Mouse (Mus musculus) lung, postnatal 4 days (tissue): Measurements from ENCODE around the gene Irgq.
"Not testable (repeated sequence)": the region's sequence is repeated elsewhere in the genome, so short reads cannot be mapped to it uniquely, and the experiment has no call there.

Experiments used
- DNase-seq, 2 experiments: peaks; one replicate each; pipeline ENCODE4 v3.0.0; 2021

Irgq gene

GRCm38 (mm10) chr7:24530062-24530931 lies at the start of gene Irgq:
Irgq (plus strand) TSS chr7:24530689.
- peak; percentile 99 for DNase-seq

DNA sequence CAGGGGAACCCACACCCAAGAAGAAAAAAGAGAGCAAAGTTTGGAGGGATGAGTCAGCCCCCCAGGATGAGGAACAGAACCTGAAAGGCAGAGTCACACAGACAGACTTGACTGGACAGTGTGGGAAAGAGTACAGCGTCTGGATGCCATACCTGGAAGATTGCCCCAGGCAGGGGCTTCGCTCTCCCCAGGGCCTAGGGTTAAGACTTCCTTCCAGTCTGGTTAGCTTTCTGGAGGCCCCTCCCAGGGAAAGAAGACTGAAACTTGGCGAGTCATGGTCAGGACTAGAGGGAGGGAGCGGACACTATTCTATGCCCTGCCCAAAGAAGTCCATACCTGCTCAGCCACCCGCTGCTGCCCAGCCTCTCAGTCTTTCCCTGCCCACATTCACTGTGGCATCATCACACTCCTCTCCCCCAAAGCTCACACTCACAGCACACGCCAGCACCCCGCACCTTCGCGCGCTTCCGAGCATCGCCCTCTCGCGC lies 49.5 kb upstream of the Irgq start:
- no peak for DNase-seq

DNA sequence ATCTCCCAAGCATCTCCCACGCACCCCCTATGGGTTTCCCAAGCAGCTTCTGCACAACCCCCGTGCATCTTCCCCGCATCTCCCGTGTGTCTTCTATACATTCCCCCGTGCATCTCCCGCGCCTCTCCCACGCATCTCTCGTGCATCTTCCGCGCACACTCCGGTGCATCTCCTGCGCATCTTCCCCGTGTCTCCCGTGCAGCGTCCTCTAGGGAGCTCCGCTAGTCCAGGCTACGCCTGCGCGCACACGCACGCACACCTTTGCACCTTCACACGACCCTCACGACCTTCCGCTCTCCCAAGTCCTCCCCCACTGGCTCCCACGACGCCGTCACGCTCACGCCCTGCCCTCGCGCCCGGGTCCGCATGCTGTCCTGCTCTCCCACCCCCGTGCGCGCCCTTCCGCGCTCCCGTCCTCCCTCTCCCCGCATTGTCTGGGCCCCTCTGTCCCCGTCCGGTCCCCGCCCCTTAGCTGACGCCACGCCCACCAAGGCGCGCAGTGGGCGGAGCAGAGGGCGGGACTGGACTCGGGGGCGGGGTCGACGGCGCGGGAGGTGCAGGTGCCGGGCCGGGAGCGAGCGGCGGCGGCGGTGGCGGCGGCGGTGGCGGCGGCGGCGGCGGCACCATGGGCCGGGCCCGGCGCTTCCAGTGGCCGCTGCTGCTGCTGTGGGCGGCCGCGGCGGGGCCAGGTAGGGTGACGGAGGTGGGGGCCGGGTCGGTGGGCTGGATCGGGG lies 48.8 kb upstream of the Irgq start, which contains the start of gene Cadm4:
Gene Cadm4, plus strand, starts transcription at position 550 of the 734 bp plus-strand sequence.
- peak; percentile 84 to 88 for DNase-seq

- no peak for DNase-seq
Observed at GRCm38 (mm10) chr7:24482208-24483020, 48.1 kb upstream of the Irgq start.

DNA sequence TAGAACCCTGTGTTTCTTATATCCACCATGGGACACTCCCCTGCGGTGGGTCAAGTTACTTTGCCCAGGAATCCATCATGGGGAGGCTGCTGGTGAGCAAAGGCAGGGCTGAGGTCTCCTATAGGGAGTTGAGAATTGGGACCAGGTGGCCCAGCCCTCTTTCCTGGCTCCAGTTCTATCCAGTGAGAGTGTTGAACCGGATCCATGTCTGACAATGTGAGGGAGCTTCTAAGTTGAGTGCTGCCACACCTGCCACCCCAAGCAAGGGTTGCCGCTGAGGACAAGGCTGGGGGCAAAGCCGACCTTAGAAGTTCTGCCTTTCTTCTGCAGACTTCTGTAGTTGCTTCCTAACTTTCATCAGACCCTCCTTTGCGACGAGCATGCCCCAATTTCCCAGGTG lies 47.2 kb upstream of the Irgq start:
- DNase-seq: not testable (repeated sequence)

DNA sequence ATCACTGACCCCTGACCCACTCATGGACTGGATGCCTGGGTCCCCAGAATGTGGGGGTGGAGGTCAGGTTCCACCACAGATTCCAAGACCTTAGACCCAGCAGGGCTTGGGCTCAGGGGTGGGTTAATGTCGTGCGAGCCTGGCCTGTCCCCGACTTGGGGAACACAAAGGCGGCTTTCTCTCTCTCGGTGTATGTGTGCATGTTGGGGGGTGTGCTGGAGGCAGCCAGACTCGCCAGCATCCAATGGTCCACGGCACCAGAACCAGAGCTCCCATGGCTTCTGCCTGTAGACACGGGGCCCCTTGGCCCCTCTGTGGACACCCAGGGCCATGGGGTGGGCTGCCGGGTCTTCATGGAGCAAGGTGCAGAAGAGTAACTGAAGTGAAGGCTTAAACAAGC lies 45.0 kb upstream of the Irgq start:
- no peak for DNase-seq

- no peak for DNase-seq
Observed at GRCm38 (mm10) chr7:24486654-24487130, 43.8 kb upstream of the Irgq start.

DNA sequence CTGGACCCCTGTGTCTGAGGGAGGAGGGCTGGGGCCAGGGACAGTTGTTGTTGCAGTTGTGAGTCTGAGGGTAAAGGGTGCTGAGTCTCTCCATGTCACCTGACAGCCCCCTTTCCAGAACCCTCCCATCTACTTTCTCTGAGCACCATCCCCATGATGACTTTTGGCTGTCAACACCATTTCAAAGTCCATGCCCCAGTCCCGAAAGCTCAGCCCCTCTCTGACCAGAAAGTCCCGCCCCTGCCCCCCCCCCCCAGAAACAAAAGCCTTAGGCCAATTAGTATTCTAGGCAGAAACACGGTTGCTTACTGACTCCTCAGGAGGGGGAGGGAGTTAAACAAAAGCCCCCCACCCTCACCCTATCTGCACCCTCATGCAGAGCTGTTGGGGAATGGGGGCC lies 43.1 kb upstream of the Irgq start:
- no peak for DNase-seq

DNA sequence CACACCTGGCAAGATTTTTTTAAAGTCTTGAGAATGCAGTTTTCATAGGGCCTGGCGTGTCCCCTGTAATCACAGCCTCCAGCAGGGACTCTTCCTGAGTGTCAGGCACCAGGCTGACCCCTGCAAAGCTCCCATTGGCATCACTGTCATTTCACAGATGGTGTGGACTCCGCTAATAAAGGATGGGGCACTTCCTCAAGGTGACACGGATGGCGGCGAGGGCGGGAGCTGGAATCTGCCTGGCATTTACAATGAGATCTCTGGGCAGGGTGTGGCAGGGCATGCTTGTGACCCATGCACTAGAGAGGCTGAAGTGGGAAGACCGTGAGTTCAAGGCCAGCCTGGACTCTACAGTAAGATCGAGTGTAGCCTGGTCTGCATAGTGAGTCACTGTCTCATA lies 42.2 kb upstream of the Irgq start:
- DNase-seq: no peak

GRCm38 (mm10) chr7:24499856-24500577 lies 30.5 kb upstream of the Irgq start:
- peak in 1 of 2 experiments; percentile 33 for DNase-seq

- DNase-seq: peak in 1 of 2 experiments; percentile 53
Observed at GRCm38 (mm10) chr7:24500929-24501328, 29.6 kb upstream of the Irgq start.

DNA sequence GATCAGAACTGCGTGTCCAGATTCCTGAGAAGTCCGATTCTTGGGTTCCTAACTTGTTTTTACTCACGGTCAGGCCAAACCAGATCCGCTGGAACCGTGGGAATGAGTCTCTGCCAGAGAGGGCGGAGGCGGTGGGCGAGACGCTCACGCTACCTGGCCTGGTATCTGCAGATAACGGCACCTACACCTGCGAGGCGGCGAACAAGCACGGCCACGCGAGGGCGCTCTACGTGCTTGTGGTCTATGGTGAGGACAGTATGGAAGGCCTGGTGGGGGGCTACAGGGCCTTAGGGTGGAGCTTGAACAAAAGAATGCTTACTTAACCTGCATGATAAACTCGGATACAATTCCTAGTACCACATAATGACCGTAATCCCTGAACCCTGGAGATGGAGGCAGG lies 29.0 kb upstream of the Irgq start:
- DNase-seq: peak; percentile 52 to 57

GRCm38 (mm10) chr7:24504004-24504403 lies 26.5 kb upstream of the Irgq start:
- DNase-seq: no peak

DNA sequence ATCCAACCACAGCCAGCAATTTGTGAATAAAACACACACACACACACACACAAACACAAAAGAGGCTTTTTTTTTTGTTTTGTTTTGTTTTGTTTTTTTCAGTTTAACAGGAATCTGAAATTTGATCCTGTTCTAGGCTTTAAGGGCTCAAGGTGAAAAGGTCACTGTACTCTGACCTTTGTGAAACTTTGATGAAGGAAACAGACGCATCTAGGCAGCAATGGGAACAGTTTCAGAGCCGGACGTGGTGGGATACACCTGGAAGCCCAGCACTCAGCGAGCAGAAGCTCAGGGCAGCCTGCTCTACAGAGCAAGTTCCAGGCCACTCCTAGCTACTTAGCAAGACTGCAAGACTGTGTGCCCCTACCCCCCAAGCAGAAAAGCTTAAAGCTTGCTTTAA lies 25.6 kb upstream of the Irgq start:
- no peak for DNase-seq

DNA sequence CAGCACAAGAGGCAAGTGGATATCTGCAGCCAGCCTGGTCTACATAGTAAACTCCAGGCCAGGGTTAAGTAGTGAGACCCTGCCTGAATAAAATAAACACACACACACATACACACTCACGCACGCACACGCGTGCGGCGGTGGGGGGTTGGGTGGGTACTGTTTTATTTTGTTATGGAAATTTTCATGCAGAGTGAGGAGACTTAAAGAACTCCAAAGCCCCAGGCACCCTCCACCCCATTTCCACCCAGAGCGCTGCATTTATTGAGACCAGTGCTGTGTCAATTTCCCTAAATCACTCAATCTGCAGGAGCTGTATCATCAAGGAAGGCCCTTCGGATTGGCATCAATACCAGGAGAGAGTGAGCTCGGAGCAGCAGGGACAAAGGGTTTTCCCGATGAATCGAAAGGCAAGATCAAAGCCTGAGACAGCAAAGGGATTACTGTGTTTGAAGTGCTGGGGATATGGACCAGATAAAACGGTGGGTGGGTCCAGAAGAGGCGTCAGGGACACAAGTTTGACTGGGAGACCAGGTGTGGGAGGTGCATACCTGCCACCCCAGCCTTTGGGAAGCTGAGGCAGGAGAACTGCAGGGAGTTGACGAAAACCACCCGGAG lies 24.9 kb upstream of the Irgq start:
- DNase-seq: no peak

- DNase-seq: no peak
Observed at GRCm38 (mm10) chr7:24506065-24506459, 24.4 kb upstream of the Irgq start.

- peak; percentile 33 to 39 for DNase-seq
Observed at GRCm38 (mm10) chr7:24506476-24506837, 24.0 kb upstream of the Irgq start.

DNA sequence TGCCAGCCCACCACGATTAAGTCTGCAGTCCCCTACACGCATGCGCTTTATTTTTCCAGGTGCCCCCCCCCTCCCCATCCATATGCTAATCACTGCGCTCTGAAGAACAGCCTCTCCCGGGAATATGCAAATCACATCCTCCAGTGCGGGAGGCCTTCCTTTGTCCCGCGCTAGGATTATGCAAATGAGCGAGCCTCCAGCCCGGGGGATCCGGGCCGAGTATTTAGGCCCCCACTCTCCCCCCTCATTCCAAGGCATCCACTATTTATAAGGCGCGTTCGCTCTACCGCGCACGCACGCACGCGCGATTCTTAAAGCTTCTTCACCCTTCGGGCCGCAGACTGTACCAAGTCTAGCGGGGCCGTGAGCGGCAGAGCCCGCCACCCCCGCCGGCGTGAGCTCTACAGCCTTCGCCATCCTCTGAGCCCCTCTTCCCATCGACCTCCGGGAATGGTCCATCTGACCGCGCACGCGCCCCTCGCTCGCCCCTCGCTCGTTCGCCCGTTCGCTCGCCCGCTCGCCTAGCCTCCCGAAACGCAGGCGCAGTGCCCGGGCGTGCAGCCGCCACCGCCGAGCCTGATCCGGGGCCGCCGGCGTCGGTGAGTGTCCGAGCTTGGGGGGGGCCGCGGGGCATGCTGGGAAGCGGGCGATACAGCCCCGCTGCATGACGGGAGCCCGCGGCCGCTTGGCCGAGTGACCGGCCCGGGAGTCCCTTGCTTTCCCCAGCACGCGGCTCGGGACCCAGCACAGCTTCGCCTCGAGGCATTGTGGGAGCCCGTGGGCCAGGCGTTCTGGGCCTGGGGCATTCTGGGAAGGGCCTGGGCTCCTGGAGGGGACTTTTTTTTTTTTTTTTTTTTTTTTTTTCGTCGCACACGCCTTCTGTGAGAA lies 23.4 kb upstream of the Irgq start, which contains the start of gene Zfp428:
Gene Zfp428, plus strand, starts transcription at position 169 of the 888 bp plus-strand sequence.
- peak; percentile 90 to 91 for DNase-seq

GRCm38 (mm10) chr7:24507726-24508114 lies 22.8 kb upstream of the Irgq start:
- DNase-seq: no peak

GRCm38 (mm10) chr7:24512355-24512754 lies 18.1 kb upstream of the Irgq start, which contains the start of gene AC161166.1:
AC161166.1 (minus strand) TSS chr7:24512455.
- no peak for DNase-seq
